Mouse (Mus musculus): ENCODE data around the gene Cnnm4.

GRCm38 (mm10) chr1:36445508-36445907 lies 25.9 kb upstream of the Cnnm4 start:
- TF ChIP-seq CTCF (IDR thresholded peaks at IDR 0.05; ENCODE audit: borderline replicate concordance, control insufficient read depth, extremely low read depth, insufficient read depth, low read length, poor library complexity) (no peak), POLR2A (IDR thresholded peaks at IDR 0.05; ENCODE audit: control insufficient read depth, extremely low read depth, insufficient read depth, low read length, poor library complexity) (no peak)
